Mouse (Mus musculus) cerebellum, adult 2 months (tissue): ENCODE measurements around the gene Ttll11.

Experiments used
- CTCF ChIP-seq: fragments of 200-500 bp; IDR thresholded peaks from 2 replicates; pipeline ENCODE4 v1.5.1; 2011; ENCODE audit warnings: low read depth, mild to moderate bottlenecking, control low read depth, low read length, moderate library complexity, borderline replicate concordance; ENCODE audit not compliant: insufficient read depth
- POLR2A ChIP-seq: fragments of 200-500 bp; IDR thresholded peaks from 2 replicates; pipeline ENCODE4 v1.6.1; 2011; ENCODE audit warnings: low read length, control low read depth, borderline replicate concordance; ENCODE audit not compliant: insufficient read depth

DNA sequence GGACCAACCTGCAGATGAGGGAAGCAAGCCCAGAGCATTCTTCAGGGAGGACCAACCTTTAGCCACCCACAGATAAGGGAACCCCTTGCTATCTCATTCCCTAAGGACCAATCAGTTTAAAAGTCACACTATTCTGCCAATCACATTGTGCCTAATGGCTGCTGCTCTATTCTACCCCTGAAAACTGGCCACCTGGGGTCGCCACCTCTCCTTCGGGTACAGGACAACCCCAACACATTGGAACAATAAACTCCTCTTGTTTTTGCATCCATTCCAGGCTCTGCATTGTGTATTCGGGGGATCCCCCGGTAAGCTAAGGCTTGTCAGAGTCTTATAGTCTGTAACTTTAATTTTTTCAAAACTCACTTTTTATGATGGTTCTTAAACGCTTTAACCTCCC, 218.3 kb downstream of the Ttll11 start:
- TF ChIP-seq CTCF, result no peak
- no peak for TF ChIP-seq POLR2A
